Mouse (Mus musculus) intestine, embryonic 16.5 days (tissue): ENCODE data around the gene Ncapd3. TPM values are rescaled to one million over a fixed set of nuclear protein-coding genes. Genes with fewer than 3 reads are reported as not detected.
A peak's percentile ranks its signal among the peaks of the same experiment; 100 is the strongest.

Experiments
- ATAC-seq: fragments of 200-750 bp; cut with Nextera tagmentation; 2 replicates; pipeline ENCODE4 v1.8.0; 2017; ENCODE audit warnings: moderate TSS enrichment, moderate library complexity
- H3K27ac ChIP-seq: fragments of 300-500 bp; sonication (generic); 2 replicates; pipeline ENCODE4 v1.5.1; 2014; ENCODE audit warnings: mild to moderate bottlenecking, low read length
- H3K27me3 ChIP-seq: fragments of 300-500 bp; sonication (generic); replicated peaks from 2 replicates; pipeline ENCODE4 v1.6.1; 2014; ENCODE audit warnings: low read length, control low read depth, mixed read lengths; ENCODE audit not compliant: control insufficient read depth, insufficient read depth
- H3K36me3 ChIP-seq: fragments of 300-500 bp; sonication (generic); 2 replicates; pipeline ENCODE4 v1.6.1; 2014; ENCODE audit warnings: low read length, control low read depth; ENCODE audit not compliant: control insufficient read depth, insufficient read depth
- H3K4me1 ChIP-seq: fragments of 300-500 bp; sonication (generic); 2 replicates; pipeline ENCODE4 v1.6.1; 2014; ENCODE audit warnings: low read length, control low read depth, mixed read lengths; ENCODE audit not compliant: control insufficient read depth, insufficient read depth
- H3K4me2 ChIP-seq: fragments of 300-500 bp; sonication (generic); 2 replicates; pipeline ENCODE4 v1.6.1; 2014; ENCODE audit warnings: low read depth, low read length, control low read depth
- H3K4me3 ChIP-seq: fragments of 300-500 bp; sonication (generic); 2 replicates; pipeline ENCODE4 v1.5.1; 2014; ENCODE audit warnings: mild to moderate bottlenecking, low read length
- H3K9ac ChIP-seq: fragments of 300-500 bp; sonication (generic); 2 replicates; pipeline ENCODE4 v1.6.1; 2014; ENCODE audit warnings: low read depth, low read length
- H3K9me3 ChIP-seq: fragments of 300-500 bp; sonication (generic); 2 replicates; pipeline ENCODE4 v1.6.1; 2016; ENCODE audit warnings: low read length, control low read depth; ENCODE audit not compliant: control insufficient read depth
- WGBS: fragments of 180-500 bp; shearing (Covaris S2); extraction: QIAGEN DNeasy Blood & Tissue Kit; methylation state at CpG from one replicate; pipeline ENCODE4 v1.1.7; 2014; 5-methylcytosine and 5-hydroxymethylcytosine counted together
- polyA plus RNA-seq: library from polyadenylated mRNA; unstranded; fragments of >200 nt; fragmentation: Nextera tagmentation; extraction: Ambion mirVana; gene quantifications from 2 replicates; pipeline ENCODE4 v1.2.1, GENCODE M21; 2015

Ncapd3 gene
- polyA plus RNA-seq, 1 experiment from 2014 or later = 20.9 TPM

DNA sequence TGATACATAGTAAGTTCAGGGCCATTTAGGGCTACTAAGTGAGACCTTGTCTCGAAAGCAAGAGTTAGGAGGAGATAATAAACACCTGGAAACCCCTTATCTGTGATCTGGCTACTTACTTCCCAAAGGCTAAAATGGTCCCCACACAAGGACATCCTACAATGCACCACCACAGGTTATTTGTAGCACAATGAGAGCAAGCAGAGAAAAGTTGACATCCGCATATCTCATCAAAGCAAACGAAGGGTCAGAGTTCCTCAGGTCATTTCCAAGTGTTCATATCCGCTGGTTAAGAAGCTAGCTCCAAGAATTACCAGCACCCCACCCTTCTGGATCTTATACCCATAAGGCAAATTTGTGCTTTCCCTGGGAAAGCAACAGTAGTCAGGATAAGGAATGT lies 78.5 kb downstream of the Ncapd3 start:
- Histone ChIP-seq H3K4me2 (no peak overlapping the region), H3K36me3 (peaks cover 4% of the 10 kb centered on the region; the same call in 1 of the 2 replicates), H3K9me3 (no peaks in the 10 kb centered on the region), H3K27me3 (no peaks in the 10 kb centered on the region), H3K9ac (no peak overlapping the region), H3K4me1 (0 out of 2 replicates have a peak, but pooled peaks cover 2% of the 10 kb centered on the region), H3K27ac (no peak overlapping the region), H3K4me3 (no peak overlapping the region)
- no peak for ATAC-seq
- WGBS = 86% methylated on average over 4 of the region's 4 CpGs

DNA sequence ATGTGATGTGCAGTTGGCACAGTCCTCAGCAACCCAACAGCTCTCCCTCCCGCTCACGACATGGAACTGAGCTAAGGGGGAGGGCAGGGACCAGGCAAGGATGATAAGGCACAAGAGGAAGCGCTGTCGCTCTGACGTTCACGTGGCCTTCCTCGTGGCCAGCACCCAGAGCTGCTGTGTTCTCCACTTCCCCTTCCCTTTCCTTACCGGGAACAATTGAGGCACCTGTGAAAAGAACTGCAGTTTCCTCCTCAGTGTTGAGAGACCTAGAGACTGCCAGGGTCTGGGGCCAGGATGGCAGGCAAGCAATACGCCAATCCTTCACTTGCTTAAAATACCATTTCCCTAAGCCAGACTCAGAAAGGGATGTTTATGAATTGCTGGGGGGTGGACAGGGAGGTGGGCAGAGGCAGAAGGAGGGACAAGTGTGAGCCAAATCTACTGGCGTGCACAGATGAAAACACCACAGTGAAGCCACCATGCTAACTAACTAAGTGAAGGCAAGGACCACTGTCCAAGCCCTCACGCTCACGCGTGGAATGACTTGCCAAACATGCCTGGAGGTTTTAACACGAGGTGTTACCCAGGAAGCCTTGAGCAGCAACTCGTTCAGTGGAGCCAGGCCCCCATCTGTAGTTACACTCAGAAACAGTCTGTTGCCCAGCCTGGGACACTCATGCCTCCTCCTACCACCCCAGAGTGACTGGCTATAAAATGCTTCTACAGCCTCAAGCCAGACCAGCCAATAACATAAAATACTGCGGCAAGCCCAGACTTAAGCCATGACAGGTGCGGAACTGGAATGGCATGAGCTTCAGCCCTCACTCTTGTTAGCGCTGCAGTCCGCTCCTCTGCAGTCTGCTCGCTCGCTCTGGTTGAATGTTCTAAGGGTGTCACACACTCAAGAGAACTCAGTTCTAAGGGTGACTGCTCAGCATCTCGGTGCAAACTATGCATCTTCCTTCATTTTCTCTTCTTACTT lies 79.8 kb downstream of the Ncapd3 start:
- WGBS = 68% methylated on average over 22 of the region's 22 CpGs
- H3K4me1 ChIP-seq = 0 out of 2 replicates have a peak, but pooled peaks cover 2% of the 10 kb centered on the region
- H3K4me2 ChIP-seq = no peak overlapping the region
- H3K9ac ChIP-seq = no peak overlapping the region
- H3K27ac ChIP-seq = 0 out of 2 replicates have a peak overlapping the region, but pooled peaks have one; percentile 11
- H3K9me3 ChIP-seq = no peaks in the 10 kb centered on the region
- peaks cover 3% of the 10 kb centered on the region; the same call in 1 of the 2 replicates for H3K36me3 ChIP-seq
- H3K4me3 ChIP-seq = no peak overlapping the region
- ATAC-seq = peak; percentile 31
- no peaks in the 10 kb centered on the region for H3K27me3 ChIP-seq

DNA sequence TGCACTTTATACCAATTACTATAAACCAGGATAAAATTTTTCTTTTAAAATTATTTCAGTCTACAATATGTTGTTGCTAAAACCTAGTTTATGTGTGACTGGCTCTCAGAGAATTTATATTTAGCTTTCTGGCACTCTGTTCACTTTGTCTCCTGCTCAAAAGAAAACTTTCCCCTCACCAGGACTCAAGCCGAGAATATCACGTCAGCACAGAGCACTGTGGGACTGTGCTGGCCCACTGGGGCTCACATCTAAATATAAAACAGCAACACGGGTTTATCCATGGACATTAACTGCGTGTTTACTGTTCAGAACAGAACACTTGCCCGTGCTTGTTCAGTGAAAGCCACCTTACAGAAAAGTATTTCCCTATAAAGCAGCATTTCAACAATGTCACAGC lies 80.7 kb downstream of the Ncapd3 start:
- Histone ChIP-seq H3K27ac (no peak overlapping the region), H3K4me3 (no peak overlapping the region), H3K9me3 (no peaks in the 10 kb centered on the region), H3K9ac (no peak overlapping the region), H3K27me3 (no peaks in the 10 kb centered on the region), H3K36me3 (no peaks in the 10 kb centered on the region), H3K4me2 (no peak overlapping the region), H3K4me1 (0 out of 2 replicates have a peak, but pooled peaks cover 2% of the 10 kb centered on the region)
- no peak for ATAC-seq
- 48% methylated on average over 5 of the region's 5 CpGs for WGBS

DNA sequence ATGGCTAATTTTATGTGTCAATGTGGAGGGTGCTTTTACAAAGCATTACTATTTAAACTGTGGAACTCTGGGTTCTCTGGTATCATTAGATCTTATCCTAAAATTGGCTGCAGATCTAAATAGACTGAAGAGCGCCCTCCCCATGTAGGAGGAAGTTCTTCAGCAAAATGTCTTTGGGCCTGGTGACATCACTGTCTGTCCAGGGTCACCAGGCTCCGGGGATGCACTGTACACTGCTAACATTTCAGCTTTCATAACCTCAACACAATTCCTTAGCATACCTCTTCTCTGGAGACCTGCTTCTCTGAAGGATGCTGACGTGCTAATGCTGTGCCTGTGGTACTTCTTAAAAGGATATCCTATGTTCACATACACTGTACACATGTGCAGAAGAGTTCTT lies 81.8 kb downstream of the Ncapd3 start:
- Histone ChIP-seq H3K27me3 (no peaks in the 10 kb centered on the region), H3K27ac (no peak overlapping the region), H3K4me1 (0 out of 2 replicates have a peak, but pooled peaks cover 2% of the 10 kb centered on the region), H3K9me3 (no peaks in the 10 kb centered on the region), H3K36me3 (no peaks in the 10 kb centered on the region), H3K4me2 (no peak overlapping the region), H3K9ac (no peak overlapping the region), H3K4me3 (no peak overlapping the region)
- no peak for ATAC-seq
- 81% methylated on average over 3 of the region's 3 CpGs for WGBS

DNA sequence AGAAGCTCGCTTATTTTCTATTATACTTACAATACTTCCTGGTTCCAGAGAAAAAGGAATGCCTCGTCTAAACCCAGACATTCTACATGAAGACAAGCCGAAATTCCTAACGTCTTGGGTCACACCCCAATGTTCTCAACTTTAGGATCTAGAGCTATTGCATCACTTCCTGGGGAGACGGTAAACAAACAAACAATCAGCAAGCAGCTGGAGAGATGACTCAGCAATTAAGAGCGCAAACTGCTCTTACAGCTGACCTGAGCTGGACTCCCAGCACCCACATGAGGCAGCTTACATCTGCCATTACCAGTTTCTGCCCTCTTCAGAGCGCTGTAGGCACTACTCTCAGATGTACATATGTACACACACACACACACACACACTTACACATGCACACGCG lies 91.3 kb downstream of the Ncapd3 start:
- H3K27ac ChIP-seq = no peak overlapping the region
- H3K9ac ChIP-seq = no peak overlapping the region
- no peak for ATAC-seq
- no peaks in the 10 kb centered on the region for H3K27me3 ChIP-seq
- WGBS = 80% methylated on average over 9 of the region's 9 CpGs
- no peak overlapping the region for H3K4me2 ChIP-seq
- no peaks in the 10 kb centered on the region for H3K4me1 ChIP-seq
- H3K36me3 ChIP-seq = no peaks in the 10 kb centered on the region
- no peaks in the 10 kb centered on the region for H3K9me3 ChIP-seq
- H3K4me3 ChIP-seq = no peak overlapping the region

DNA sequence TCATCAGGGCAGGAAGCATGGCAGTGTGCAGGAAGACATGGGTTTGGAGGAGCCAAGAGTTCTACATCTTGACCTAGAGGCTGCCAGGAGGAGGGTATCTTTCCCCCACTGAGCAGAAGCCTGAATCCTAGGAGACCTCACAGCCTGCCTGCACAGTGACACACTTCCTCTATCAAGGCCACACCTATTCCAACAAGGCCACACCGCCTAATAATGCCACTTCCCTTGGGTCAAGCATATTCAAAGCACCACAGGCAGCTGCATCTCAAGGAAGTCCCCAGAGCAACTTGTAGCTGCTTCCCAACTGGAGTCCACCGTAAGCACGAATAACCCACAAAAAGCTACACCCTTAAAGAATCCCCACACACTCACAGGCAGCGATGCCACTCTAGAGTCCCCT lies 92.1 kb downstream of the Ncapd3 start:
- no peak overlapping the region for H3K4me2 ChIP-seq
- WGBS = 89% methylated on average over 4 of the region's 4 CpGs
- H3K27me3 ChIP-seq = no peaks in the 10 kb centered on the region
- no peaks in the 10 kb centered on the region for H3K36me3 ChIP-seq
- no peak overlapping the region for H3K4me3 ChIP-seq
- H3K4me1 ChIP-seq = no peaks in the 10 kb centered on the region
- H3K9ac ChIP-seq = no peak overlapping the region
- no peak for ATAC-seq
- H3K27ac ChIP-seq = no peak overlapping the region
- peaks cover 6% of the 10 kb centered on the region; the same call in 1 of the 2 replicates for H3K9me3 ChIP-seq

DNA sequence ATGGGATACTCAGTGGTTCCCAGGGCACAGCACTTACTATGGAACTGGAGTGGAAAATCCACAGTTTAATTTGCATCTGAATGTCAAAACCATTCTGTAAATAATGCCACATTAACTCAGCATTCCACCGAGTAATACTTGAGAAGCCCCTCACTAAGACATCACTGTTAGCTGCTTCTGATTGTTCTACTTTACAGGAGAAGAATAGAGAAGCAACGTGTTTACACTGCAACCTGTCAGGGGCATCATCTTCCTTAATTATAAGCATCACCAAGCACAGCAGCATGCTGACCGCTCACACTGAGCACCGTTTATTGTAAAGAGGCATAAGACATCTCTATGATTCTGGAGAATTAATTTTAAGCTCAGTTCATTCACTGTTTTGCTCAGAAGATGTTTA lies 93.0 kb downstream of the Ncapd3 start:
- ATAC-seq = no peak
- H3K4me1 ChIP-seq = no peaks in the 10 kb centered on the region
- no peak overlapping the region for H3K4me2 ChIP-seq
- H3K9ac ChIP-seq = no peak overlapping the region
- H3K27me3 ChIP-seq = no peaks in the 10 kb centered on the region
- no peak overlapping the region for H3K27ac ChIP-seq
- peaks cover 6% of the 10 kb centered on the region; the same call in 1 of the 2 replicates for H3K9me3 ChIP-seq
- H3K36me3 ChIP-seq = no peaks in the 10 kb centered on the region
- no peak overlapping the region for H3K4me3 ChIP-seq
- WGBS = 67% methylated on average over 4 of the region's 4 CpGs

DNA sequence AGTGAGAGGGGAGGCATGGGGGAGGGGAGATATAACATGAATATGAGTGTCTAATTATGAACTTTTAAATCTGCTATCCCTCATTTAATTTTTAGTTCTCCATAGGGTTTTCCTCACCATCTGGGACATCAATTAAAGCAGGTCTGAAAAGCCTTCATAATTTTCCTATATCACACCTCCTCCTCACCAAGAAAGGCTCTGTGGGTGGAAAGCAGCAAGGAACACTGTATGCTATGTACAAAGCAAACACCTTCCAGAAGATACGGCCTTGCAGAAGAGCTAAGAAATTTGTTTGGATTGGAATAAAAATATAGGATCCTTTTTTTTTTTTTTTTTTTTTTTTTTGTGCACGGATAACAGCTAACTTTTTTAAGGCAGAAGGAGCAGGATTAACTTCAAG lies 94.0 kb downstream of the Ncapd3 start:
- Histone ChIP-seq H3K27ac (no peak overlapping the region), H3K9me3 (peaks cover 6% of the 10 kb centered on the region; the same call in 1 of the 2 replicates), H3K4me2 (no peak overlapping the region), H3K36me3 (no peaks in the 10 kb centered on the region), H3K4me1 (no peaks in the 10 kb centered on the region), H3K9ac (no peak overlapping the region), H3K27me3 (no peaks in the 10 kb centered on the region), H3K4me3 (no peak overlapping the region)
- 71% methylated on average over 2 of the region's 2 CpGs for WGBS
- ATAC-seq = no peak

DNA sequence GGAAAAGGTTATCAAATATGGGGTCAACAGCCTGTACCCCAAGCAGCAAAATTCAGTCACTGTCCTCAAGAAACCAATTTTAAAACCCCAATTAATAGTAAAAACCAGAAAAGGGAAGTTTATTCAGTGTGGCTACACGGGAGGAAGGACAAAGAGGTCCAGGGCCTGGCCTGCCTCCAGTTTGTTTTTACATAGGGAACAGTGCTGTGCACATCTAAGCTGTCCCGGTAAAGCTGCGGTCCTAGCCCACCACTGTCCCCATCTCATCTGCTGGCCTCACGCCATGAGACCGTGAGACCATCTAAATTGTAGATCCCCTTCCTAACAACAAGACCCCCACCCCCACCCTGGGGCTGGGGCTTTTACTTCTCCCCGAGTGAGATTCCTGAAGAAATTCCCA lies 95.5 kb downstream of the Ncapd3 start:
- Histone ChIP-seq H3K4me3 (no peak overlapping the region), H3K9me3 (peaks cover 6% of the 10 kb centered on the region; the same call in 1 of the 2 replicates), H3K27ac (no peak overlapping the region), H3K36me3 (no peaks in the 10 kb centered on the region), H3K27me3 (no peaks in the 10 kb centered on the region), H3K4me1 (no peaks in the 10 kb centered on the region), H3K4me2 (no peak overlapping the region), H3K9ac (no peak overlapping the region)
- no peak for ATAC-seq
- 39% methylated on average over 6 of the region's 6 CpGs for WGBS
